Mouse (Mus musculus): Measurements from ENCODE around the gene Cfap61. TPM values are rescaled to one million over a fixed set of nuclear protein-coding genes. Genes with fewer than 3 reads are reported as not detected.

Cfap61 gene
- 0.11 TPM in 1 of 2 replicates, not detected in the other for polyA plus RNA-seq (2012; rRNA removed)

DNA sequence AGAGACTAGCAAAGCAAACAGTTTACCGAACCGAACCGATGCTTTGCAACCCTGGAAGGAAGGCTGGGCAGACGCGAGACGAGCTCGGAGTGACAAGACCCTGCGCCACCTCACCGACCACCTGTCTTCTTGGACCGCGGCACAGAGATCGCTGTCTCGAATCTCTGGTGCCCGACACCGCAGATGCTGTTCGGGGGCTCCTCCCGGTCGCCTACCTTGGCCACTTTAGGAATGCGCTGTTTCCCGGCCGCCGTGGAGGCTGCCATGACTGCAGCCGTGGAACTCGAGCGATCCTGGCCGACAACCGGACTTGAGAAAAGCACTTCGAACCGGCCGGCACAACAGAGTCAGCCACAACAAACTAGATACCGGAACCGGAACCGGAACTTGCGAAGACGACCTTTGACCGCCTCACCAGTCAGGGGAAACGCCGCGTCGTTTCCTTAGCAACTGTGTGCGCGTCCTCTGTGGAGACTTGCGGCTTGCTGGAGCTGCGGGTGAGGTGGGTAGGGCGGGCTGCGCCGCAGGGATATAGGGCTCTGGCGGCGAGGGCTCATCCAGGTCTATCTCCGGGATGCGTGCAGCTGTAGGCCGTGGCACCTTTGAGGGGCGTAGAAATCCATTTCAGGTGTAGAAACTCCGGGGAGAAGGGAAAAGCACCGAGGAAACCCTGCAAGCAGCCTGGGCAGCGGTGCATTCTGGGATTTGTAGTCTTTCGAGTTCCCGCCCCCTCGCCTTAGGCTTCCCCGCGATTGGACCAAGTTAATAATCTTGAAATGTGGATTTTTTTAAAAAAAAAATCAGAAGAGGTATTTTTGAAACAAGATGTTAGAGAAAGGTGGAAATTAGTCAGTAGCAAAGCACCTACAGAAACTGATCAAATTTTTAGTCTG, at the start of gene Cfap61, which contains the start of gene Crnkl1:
Gene Cfap61 (plus strand): TSS at position 446 of the 893 bp plus-strand sequence.
Gene Crnkl1 (minus strand): TSS at position 676 of the 893 bp plus-strand sequence.

GRCm38 (mm10) chr2:145901861-145902260, 32.7 kb upstream of the Cfap61 start, which contains the start of gene Naa20:
Gene Naa20 (plus strand): TSS chr2:145902099.

GRCm38 (mm10) chr2:146221076-146221928, 286.7 kb downstream of the Cfap61 start, which contains the start of gene Insm1:
Gene Insm1 (plus strand): TSS chr2:146221921.

Other genes with a start within 250 kb of the Cfap61 start
- gene Naa20, start 32.7 kb upstream of the Cfap61 start, polyA plus RNA-seq (2012; rRNA removed): 6.4 and 8.1 TPM in 2 replicates
- gene Crnkl1, start 230 bp downstream of the Cfap61 start, polyA plus RNA-seq (2012; rRNA removed): 1.8 and 3.9 TPM in 2 replicates